Mouse (Mus musculus) megakaryocyte, embryonic 14.5 days (primary cell): ENCODE results near the gene Etv6. TPM values are rescaled to one million over a fixed set of nuclear protein-coding genes. Genes with fewer than 3 reads are reported as not detected.
A peak's percentile ranks its signal among the peaks of the same experiment; 100 is the strongest.

Source experiments
- H3K27me3 ChIP-seq: replicated peaks from 2 replicates; pipeline ENCODE3; 2012; ENCODE audit warnings: inconsistent platforms
- H3K36me3 ChIP-seq: replicated peaks from 2 replicates; pipeline ENCODE3; 2012; ENCODE audit warnings: low read length, inconsistent platforms, mixed read lengths
- H3K4me1 ChIP-seq: 2 replicates; pipeline ENCODE4 v1.6.1; 2012; ENCODE audit warnings: inconsistent platforms
- H3K4me3 ChIP-seq: replicated peaks from 2 replicates; pipeline ENCODE3; 2012; ENCODE audit warnings: moderate library complexity, mild to moderate bottlenecking, inconsistent platforms
- H3K9me3 ChIP-seq: 2 replicates; pipeline ENCODE4 v1.6.1; 2012; ENCODE audit warnings: inconsistent platforms
- FLI1 ChIP-seq: IDR thresholded peaks from 2 replicates; pipeline ENCODE4 v1.6.1; 2012; ENCODE audit warnings: low read length, inconsistent platforms, mixed read lengths
- GATA1 ChIP-seq: IDR thresholded peaks from 3 replicates; pipeline ENCODE4 v1.6.1; 2012; ENCODE audit warnings: mixed read lengths, low read length, inconsistent platforms, borderline replicate concordance
- polyA plus RNA-seq: library from polyadenylated mRNA; stranded (reverse); fragments of >175 nt; gene quantifications from 2 replicates; pipeline ENCODE4 v1.2.3, GENCODE M21; 2012; ENCODE audit warnings: low replicate concordance; ENCODE audit not compliant: insufficient read depth

The Etv6 gene
- polyA plus RNA-seq, 1 experiment: 152 TPM

DNA sequence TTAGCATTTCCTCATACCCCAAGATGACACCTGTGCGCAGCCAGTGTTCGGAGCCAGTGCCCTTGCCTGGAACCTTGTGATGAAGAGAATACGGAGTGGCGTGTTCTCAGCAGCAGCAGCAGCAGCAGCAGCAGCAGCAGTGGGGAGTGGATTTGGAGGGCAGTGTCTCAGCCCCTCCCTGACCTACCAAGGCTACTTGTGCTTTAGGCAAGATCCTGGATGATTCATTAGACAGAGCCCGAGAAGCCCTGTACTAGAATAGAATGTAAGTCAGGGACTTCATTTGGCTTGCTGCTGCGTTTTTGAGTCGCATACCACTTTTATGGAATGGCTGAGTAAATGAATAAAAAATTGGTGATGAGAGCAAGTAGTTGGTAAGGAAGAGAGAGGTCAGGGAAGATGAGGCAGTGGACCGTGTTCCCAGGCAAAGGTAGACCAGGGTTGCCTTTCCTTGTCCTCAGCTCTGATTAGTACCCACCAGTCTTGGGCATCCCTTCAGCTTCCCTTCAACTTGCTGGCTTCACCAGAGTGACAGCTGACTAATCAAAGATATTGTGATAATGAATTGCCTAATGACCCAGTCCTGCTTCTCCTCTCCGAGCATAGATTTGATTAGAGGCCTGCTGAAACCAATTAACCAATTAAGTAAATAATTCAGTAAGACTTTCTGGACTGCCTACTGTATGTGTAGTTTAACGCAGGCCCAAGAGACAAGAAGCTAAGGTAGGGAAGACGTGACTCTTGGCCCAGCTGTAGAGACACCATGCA lies 64.7 kb downstream of the Etv6 start:
- TF ChIP-seq FLI1 (no peak), GATA1 (no peak)
- Histone ChIP-seq H3K36me3 (peaks cover 84% of the 10 kb centered on the region), H3K4me3 (peak overlapping the region; percentile 42)

DNA sequence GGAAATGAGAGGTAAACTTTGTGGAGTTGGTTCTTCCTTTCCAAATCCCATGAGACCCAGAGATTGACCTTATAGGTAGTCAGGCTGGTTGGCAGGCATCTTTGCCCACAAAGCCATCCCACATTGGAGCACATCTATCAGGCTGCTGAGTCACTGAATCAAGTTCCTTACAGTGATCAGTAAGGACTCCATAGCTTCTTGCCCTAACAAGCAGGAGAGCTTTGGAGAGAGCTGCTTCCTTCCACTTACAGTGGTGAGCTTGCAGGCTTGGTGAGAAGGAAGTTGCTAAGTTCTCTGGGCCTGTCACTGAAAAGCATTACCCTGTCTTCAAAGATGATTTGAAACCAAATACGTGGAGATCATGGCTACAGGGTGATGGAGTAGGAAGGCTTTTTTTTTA lies 66.9 kb downstream of the Etv6 start:
- H3K36me3 ChIP-seq: peaks cover 91% of the 10 kb centered on the region
- H3K9me3 ChIP-seq: no peaks in the 10 kb centered on the region
- H3K4me3 ChIP-seq: no peak overlapping the region
- no peaks in the 10 kb centered on the region for H3K27me3 ChIP-seq
- H3K4me1 ChIP-seq: peaks cover 98% of the 10 kb centered on the region
- TF ChIP-seq FLI1: no peak
- no peak for TF ChIP-seq GATA1

More for the DNA sequence above, 64.7 kb downstream of the Etv6 start:
- Histone ChIP-seq H3K9me3 (no peaks in the 10 kb centered on the region), H3K27me3 (no peaks in the 10 kb centered on the region), H3K4me1 (peaks cover 94% of the 10 kb centered on the region)

DNA sequence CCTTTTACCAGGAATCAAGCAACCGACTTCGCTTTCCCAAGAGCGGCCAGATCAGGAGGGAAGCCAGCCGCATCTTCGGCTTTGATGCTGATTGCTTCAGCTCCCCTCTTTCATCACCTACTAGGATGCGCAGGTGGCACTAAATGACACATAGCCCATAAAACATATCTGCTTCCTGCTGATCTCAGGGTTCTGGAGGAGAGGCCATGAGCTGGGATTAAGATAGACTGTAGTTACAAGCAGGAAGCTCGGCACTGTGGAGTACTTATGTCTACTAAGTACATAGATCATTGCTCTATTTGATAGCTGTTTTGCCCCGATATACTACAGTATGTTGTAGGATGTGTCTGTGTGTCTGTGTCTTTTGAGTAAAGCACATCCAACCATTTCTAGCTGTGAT lies 68.0 kb downstream of the Etv6 start:
- no peak overlapping the region for H3K4me3 ChIP-seq
- peaks cover 99% of the 10 kb centered on the region for H3K4me1 ChIP-seq
- peaks cover 93% of the 10 kb centered on the region for H3K36me3 ChIP-seq
- no peaks in the 10 kb centered on the region for H3K27me3 ChIP-seq
- no peaks in the 10 kb centered on the region for H3K9me3 ChIP-seq
- no peak for TF ChIP-seq GATA1
- TF ChIP-seq FLI1: no peak

DNA sequence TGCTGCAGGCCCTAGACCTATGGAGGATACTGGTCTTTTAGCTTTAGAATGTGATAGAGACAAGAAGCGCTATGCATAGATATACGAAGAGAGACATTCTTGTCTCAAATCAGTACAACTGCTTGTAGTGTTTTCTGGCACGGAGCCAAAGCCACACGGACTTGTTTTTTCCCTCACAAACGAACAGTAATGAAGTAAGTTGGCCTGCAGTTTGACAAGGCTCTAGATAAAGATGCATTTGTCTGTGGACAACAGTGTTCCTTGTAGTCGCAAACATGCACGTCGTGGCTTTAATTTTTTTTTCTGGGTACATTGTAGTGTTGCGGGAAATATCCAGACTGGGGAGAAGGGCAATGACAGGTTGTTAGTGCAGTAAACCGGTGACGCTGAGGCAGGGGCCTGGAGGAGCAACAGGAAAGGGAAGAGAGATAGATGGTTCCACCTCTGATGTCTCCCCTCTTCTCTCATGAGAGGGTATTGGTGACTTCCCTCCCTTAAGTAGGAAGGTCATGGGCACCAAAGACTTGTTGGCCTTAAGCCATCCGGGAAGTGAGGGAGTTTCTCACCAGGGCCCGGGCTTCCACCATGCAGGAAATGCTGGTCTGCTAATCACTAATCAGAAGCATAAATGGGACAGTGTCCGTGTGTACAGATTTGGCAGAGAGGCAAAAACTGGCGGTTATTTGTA lies 70.2 kb downstream of the Etv6 start:
- H3K4me3 ChIP-seq: no peak overlapping the region
- H3K4me1 ChIP-seq: peaks cover 98% of the 10 kb centered on the region
- H3K9me3 ChIP-seq: peaks cover 6% of the 10 kb centered on the region
- peaks cover 93% of the 10 kb centered on the region for H3K36me3 ChIP-seq
- TF ChIP-seq FLI1 (no peak), GATA1 (no peak)
- H3K27me3 ChIP-seq: no peaks in the 10 kb centered on the region

DNA sequence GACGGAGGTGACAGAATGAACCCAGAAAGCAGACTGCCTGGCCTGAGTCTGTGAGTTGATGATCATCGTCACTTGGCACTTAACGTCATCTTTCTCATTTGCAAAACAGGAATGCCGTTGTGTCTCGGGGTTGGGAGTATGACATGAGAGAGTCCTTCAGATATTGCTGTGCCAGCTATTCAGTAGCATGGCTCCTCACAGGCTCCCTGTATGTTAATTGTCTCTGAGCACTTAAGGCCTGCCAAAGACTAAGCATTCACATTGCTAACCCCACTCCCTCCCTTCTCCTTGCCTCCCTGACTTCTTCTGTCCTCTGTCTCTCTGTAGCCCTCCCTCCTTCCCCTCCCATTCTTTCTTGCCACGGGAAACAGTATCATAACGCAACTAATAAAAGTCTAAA lies 72.2 kb downstream of the Etv6 start:
- Histone ChIP-seq H3K27me3 (no peaks in the 10 kb centered on the region), H3K4me1 (peaks cover 97% of the 10 kb centered on the region), H3K4me3 (no peak overlapping the region), H3K36me3 (peaks cover 98% of the 10 kb centered on the region), H3K9me3 (peaks cover 6% of the 10 kb centered on the region)
- no peak for TF ChIP-seq FLI1
- no peak for TF ChIP-seq GATA1

DNA sequence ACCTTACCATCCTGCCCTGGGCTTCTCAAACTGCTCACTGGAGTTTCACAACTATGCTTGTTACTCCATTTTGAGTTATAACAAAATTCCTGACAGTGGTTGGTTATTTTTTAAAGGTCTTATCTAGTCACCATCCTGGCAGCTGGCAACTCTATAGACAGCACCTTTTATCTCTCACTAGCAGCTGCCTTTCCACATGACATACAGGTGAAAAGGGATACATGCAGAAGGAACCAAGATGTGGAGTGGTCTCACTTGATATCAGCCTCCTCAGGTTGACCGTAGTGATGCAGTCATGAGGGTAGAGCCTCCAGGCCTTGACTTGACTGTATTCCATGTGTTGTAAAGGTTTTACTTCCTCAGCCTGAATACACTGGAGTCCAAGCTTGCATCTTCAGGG lies 74.2 kb downstream of the Etv6 start:
- no peak overlapping the region for H3K4me3 ChIP-seq
- TF ChIP-seq FLI1 (no peak), GATA1 (no peak)
- H3K27me3 ChIP-seq: no peaks in the 10 kb centered on the region
- peaks cover 95% of the 10 kb centered on the region for H3K36me3 ChIP-seq
- H3K4me1 ChIP-seq: peaks cover 96% of the 10 kb centered on the region
- H3K9me3 ChIP-seq: peaks cover 6% of the 10 kb centered on the region

DNA sequence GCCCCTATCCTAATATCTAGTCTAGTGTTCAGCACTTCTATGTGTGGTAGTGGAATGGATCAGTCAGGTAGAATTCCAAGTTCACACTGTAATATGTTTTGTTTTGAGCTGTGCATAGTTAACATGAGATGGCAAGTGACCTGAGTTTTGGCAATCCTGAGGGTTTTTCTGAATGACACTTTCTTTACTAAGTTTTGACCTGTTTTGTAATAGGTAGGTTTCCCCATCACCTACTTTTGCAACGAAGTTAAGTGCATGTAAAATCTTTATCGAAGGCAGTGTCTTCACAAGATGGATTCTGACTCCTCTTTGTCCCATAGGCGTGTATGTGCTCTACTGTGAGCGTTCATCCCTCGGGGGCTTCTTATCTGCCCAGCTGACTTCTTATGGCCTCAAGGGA lies 74.7 kb downstream of the Etv6 start:
- Histone ChIP-seq H3K27me3 (no peaks in the 10 kb centered on the region), H3K36me3 (peaks cover 95% of the 10 kb centered on the region), H3K4me3 (no peak overlapping the region), H3K4me1 (peaks cover 96% of the 10 kb centered on the region), H3K9me3 (peaks cover 6% of the 10 kb centered on the region)
- TF ChIP-seq FLI1 (no peak), GATA1 (no peak)

DNA sequence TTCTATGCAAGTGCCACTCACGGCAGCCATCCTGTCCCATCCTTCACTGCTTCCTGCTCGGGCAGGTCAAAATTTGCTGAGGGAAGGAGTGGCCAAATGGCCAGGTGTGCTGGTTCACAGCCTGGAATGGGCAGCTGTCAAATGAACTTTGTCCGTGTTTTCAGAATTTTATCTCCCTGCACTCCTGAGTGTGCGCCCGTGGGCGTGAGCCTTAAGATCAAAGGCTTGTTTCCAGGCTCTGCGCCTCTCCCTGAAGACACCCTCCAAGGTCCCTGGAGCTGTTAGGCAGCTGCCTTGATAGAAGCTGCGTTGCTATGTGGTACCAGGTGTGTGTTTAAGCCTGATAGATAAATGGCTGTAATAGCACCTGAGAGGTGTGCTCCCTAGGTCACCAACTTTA lies 76.1 kb downstream of the Etv6 start:
- Histone ChIP-seq H3K4me1 (peaks cover 95% of the 10 kb centered on the region), H3K9me3 (peaks cover 6% of the 10 kb centered on the region), H3K27me3 (no peaks in the 10 kb centered on the region), H3K4me3 (no peak overlapping the region), H3K36me3 (peaks cover 95% of the 10 kb centered on the region)
- TF ChIP-seq GATA1 (no peak), FLI1 (no peak)

DNA sequence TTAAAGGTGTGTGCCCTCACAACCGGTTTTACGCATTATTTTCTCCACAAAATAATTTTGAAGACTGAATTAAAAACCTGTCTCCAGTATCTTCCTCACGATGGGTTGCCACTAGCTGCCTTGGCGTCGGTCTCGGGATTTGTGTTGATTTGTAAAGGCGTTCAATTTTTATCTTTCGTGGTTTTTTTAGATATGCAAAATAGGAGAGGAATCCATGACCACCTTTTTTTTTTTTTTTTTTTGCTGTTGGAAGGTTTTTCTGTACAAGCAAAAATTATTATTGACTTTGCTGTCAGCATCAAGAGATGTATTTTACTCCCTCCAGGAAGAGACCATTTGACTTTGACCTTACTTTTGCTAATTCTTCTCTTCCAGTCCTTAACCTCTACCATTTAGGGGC lies 77.3 kb downstream of the Etv6 start:
- Histone ChIP-seq H3K27me3 (no peaks in the 10 kb centered on the region), H3K4me1 (peaks cover 95% of the 10 kb centered on the region), H3K4me3 (no peak overlapping the region), H3K9me3 (peaks cover 6% of the 10 kb centered on the region), H3K36me3 (peaks cover 95% of the 10 kb centered on the region)
- TF ChIP-seq FLI1 (no peak), GATA1 (no peak)

DNA sequence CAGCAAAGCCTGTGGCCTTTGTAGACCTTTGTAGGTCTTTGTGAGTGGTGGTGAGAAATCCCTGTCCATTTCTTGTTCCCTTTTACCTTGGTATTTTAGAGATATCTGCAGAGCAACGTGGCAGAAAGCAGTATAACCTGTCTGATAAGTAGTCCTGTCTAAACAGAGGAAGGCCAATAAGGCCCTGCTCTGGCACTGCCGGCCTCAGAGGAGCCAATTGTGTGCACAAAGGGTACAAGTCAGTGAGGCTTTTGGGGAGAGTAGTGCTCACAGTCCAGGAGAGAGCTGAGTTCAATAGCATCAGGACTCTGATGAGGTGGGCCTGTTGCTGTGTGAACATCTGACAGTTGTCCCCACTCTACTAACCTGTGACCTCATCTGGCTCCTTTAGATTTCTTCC lies 77.7 kb downstream of the Etv6 start:
- no peaks in the 10 kb centered on the region for H3K27me3 ChIP-seq
- H3K4me1 ChIP-seq: peaks cover 93% of the 10 kb centered on the region
- peaks cover 93% of the 10 kb centered on the region for H3K36me3 ChIP-seq
- H3K9me3 ChIP-seq: peaks cover 6% of the 10 kb centered on the region
- TF ChIP-seq FLI1: no peak
- TF ChIP-seq GATA1: no peak
- no peak overlapping the region for H3K4me3 ChIP-seq
